Mouse (Mus musculus): ENCODE measurements around the gene Lhfpl3.

The Lhfpl3 gene

GRCm38 (mm10) chr5:22928746-22929145 is 182.9 kb downstream of the Lhfpl3 start:
- peak; percentile 6 for DNase-seq (ENCODE audit: low spot score)

- DNase-seq (ENCODE audit: low spot score): no peak
These were observed 197.4 kb downstream of the Lhfpl3 start for GRCm38 (mm10) chr5:22943306-22943705.

DNA sequence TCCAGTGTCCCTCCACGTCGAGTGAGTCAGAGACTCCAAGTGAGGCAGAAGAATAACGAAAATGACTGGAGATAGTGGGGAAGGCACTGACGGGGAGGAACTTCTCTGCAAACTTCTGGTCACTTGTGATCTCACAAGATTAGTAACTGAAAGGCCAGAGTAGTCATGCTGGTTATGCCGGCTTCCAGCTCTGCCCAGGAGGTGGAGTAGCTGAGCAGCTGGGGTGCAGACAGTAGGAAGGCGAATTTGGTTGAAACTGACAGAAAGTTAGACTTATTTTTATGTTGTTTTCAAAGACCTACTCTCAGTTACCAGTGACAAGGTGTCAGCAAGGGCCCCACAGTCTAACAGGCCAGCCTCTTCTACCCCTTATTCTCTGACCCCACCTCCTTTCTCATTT is 217.4 kb downstream of the Lhfpl3 start:
- DNase-seq (ENCODE audit: low spot score): no peak

DNA sequence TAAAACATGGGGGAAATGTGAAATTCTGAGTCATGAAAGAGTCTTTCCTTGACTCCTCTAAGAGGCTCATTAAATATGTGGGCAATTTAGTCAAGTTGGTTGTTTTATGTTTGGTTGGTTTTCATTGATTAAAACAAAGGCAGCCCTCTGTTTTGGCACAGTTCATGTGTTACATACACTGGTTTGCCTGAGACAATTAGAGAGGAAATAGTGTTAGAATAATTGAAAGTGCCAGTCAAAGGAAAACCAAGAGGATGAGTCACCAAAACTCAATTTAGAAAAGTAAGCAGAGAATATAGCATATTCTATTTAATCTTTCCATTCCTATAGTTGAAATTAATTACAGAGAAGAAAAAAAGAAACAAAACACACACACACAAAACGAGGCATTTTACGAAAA is 240.9 kb downstream of the Lhfpl3 start:
- no peak for DNase-seq (ENCODE audit: low spot score)

GRCm38 (mm10) chr5:22999811-23000210 is 254.0 kb downstream of the Lhfpl3 start:
- no peak for DNase-seq (ENCODE audit: low spot score)

GRCm38 (mm10) chr5:23003123-23003797 is 257.4 kb downstream of the Lhfpl3 start:
- no peak for DNase-seq (ENCODE audit: low spot score)

GRCm38 (mm10) chr5:23006207-23006606 is 260.3 kb downstream of the Lhfpl3 start:
- no peak for DNase-seq (ENCODE audit: low spot score)

GRCm38 (mm10) chr5:23010460-23010859 is 264.6 kb downstream of the Lhfpl3 start:
- no peak for DNase-seq (ENCODE audit: low spot score)

DNA sequence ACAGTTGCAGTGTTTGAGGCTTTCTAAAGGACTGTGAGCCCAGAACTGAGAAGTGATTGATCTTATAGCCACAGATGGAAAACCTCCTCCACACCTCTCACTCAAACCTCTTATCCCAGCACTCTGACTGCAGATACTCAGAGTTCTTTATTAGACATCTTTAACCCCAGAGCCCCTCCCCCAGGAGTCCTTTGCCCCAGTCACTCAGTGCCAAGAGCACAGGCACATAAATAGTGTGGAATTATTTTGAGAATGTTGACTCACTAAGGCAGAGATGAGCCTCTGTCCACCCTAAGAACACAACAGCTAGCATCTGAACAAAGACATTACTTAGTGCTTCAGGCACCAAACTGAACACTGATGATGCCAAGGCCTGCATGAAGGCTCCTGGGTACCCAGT is 268.1 kb downstream of the Lhfpl3 start:
- DNase-seq (ENCODE audit: low spot score): no peak

DNA sequence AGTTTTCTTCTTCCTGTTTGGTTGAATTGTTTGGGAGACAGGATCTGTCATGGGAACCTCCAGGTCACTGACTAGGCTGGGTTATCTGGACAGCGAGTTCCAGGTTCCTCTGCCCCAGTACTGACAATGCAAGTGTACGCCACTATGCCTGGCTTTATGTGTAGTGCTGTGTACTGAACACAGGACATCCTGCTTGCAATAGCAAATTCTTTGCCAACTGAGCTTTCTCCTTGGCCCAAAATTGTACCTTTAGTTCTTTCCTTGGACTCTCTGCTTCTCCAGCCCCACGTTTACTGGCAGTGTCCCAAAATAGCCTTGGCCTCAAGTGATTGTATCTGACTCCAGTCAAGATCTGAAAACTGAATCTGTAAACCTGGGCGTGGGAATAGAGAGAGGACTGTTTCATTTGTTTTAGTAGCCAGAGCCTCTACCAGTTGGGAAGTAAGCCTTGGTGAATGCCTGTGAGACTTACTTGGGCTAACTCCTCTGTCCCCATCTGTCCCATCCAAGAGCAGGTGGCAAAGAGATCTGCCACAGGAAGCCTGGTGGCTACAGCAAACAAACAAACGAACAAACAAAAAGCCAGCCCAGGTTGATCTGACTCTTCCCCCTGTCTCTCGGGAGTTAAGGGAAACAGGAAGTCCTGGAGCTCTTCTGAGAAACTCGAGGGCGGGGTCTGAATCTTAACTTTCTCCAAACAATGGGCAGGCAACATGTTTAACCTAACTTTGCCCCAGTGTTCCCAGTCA is 269.9 kb downstream of the Lhfpl3 start:
- DNase-seq (ENCODE audit: low spot score): no peak

- DNase-seq (ENCODE audit: low spot score): peak; percentile 18
These were observed 289.3 kb downstream of the Lhfpl3 start for GRCm38 (mm10) chr5:23034944-23035726.

GRCm38 (mm10) chr5:23035727-23036029 is 289.8 kb downstream of the Lhfpl3 start:
- no peak for DNase-seq (ENCODE audit: low spot score)

DNA sequence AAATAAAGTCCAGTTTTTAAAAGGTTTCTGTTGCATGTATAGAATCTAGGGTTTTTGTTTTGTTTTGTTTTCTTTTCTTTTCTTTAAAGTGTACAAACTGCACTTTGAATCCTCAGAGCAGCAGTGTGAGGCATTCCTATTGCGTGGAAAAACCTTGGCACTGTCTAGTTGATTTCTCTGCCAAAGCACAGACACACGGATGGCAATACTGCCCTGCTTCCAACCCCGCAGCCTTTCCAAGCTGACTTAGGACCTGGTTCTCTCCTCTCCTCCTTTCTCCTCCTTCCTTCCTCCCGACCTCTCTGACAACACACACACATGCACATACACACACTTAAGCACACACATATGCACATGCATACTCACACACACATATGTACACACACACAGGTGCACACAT is 294.6 kb downstream of the Lhfpl3 start:
- no peak for DNase-seq (ENCODE audit: low spot score)

DNA sequence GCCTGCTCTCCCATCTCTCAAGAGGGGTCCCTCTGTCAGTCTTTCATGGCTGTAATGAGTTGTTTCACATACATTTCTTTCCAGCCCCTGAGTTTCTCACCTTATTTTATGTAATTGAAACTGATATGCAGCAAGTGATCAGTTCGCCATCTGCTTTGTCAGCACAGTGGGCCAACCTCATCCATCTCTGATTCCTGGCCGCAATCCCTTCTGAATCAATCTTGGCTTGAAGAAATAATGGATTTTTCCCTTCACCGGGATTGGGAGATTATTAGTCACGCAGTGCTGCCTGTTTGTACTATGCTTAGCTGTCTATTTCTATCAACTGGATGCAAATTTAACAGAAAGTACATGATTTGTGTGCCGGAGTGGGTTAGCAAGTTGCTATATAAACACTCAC is 297.0 kb downstream of the Lhfpl3 start:
- peak; percentile 7 for DNase-seq (ENCODE audit: low spot score)

DNA sequence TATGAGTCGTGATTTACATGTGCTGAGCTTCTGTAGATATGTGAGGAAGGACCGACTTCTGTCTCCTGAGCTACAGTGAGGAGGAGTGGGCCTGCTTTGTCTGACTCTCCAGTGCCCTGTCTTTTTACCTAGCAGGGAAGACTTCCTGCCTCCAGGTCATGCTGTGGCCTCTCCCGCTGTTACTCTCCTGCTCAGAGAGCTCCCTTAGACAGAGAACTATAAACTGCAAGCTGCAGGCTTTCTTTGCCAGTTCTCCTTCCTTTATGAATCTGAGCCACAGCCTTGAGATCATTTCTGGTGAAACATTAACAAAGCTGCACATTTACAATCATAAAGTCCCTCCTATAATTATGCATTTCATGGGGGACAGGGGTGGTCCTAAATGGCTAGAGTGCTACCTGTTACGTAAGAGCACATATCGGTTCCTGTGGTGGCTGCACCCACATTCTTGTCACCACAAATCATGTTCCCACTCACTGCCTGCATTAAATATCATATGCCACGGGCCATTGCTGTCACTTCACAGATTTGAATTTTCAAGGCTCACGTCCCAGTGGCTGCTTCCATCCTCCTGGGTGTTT is 303.3 kb downstream of the Lhfpl3 start:
- DNase-seq (ENCODE audit: low spot score): no peak

DNA sequence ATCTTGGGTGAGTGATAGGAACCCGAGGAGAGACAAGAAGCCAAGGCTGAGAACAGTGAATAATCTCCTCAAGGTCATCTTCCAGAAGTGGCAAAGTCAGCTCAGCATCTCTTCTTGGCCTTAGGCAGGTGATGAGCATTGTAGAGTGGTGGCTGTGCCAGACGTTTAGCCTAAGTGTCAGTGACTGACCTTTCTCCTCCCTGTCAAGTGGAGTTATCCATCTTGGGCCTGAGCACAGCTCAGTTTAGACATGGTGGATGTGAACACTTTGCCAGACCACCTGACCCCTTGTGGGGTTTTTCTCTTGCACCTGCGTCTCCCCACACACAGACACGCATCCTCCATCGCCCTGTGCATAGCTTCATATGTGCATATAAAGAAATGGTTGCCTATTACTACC is 305.6 kb downstream of the Lhfpl3 start:
- no peak for DNase-seq (ENCODE audit: low spot score)

DNA sequence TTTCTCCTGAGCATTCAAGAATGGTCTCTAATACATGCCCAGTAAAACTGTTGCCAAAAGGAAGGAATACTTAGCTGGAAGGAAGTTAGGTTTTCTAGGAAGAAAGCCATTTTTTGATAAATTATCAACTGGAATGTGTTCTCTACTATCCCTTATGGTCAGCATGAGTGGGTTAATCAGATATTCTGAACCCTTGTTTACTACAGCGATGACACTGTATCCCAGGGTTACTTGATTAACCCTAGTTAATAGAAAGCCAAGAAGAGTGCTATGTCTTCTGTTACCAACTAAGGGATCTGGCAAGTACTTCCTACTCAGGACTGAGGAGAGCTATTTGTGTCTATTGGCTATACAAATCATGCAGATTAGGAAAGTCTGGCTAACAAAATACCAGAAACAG is 349.0 kb downstream of the Lhfpl3 start:
- no peak for DNase-seq (ENCODE audit: low spot score)

DNA sequence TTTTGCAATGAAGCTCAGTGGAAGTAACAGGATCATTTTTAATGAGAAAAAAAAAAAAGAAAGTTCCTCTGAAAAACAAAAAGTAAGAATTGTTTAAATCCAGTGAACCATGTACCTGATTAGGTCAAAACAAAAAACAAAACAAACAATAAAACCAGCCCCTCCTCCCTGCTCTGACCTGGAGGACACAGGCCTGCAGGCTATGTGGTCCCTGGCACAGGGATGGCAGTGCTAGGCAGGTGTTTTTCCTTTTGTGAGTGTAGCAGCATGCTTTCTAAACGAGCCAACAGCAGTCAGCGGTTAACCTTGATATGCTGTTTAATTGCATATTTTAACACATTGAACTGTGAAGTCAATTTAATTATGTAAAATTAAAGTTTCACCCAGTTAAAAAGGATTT is 360.7 kb downstream of the Lhfpl3 start:
- DNase-seq (ENCODE audit: low spot score): no peak

GRCm38 (mm10) chr5:23111307-23111706 is 365.4 kb downstream of the Lhfpl3 start:
- no peak for DNase-seq (ENCODE audit: low spot score)

- no peak for DNase-seq (ENCODE audit: low spot score)
These were observed 368.4 kb downstream of the Lhfpl3 start for GRCm38 (mm10) chr5:23114249-23114648.

GRCm38 (mm10) chr5:23126851-23127250 is 381.0 kb downstream of the Lhfpl3 start:
- DNase-seq (ENCODE audit: low spot score): no peak

DNA sequence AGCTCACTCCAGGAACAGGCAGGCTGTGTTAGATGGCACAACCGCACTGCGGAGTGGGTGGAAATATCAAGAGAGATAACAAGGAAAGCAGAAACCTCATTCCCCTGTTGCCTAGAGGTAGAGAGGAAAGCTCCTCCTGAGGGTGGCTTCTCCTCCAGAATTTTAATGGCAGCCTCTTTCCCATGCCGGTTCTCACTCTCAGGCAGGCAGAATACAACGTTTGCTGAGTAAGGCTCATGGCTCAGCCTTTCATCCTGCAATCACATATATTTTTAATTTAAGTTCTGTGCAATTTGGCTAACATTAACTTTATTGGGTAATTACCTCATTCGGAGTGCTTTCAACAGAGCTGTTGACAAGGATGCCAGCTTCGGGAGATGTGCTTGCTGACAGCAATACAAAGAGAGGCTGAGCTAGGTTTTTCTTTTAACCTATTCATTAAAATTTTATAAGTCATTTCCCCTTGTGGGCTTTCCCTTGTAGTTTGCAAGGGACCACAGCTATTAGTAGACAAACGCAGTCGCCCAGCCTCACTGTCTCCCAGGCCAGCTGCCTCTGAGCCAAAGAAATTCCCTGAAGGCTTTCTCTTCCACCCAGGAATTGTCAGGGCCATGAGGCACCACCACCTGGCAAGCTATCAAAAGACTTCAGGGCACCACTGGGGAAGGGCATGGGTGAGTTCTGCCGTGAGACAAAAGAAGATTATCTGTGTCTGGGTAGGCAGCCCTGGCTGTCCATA is 394.5 kb downstream of the Lhfpl3 start:
- no peak for DNase-seq (ENCODE audit: low spot score)

Data from layer of hippocampus, adult 11-12 months (tissue).